Mouse (Mus musculus): ENCODE data around the gene Slc45a1. TPM values are rescaled to one million over a fixed set of nuclear protein-coding genes. Genes with fewer than 3 reads are reported as not detected.
A peak's percentile ranks its signal among the peaks of the same experiment; 100 is the strongest.

The Slc45a1 gene
- polyA plus RNA-seq, 1 experiment from 2014 or later, result 0.86 TPM

DNA sequence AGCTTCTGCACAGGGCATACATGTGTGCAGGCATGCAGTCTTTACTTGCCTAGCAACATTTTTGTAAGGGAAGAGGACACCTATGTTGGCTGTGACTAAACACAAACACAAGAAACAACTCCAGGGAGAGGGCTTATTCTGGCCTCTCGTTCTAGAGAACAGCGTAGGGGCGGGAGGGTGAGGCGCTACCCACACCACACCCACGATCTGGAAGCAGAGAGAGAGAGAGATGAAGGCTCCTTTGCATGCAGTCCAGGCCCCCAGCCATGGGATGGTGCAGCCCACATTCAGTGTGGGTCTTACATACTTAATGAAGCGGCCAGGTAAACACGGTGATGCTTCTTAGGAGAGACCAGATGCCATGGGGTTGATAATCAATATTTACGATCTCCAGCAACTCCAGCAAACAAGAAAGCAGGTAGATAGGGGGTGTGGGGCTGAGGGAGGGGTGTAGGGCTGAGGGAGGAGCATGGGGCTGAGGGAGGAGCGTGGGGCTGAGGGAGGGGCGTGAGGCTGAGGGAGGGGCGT is 1.2 kb upstream of the Slc45a1 start:
- Histone ChIP-seq H3K9me3 (replicated peaks; ENCODE audit: control insufficient read depth, low read length) (no peaks in the 10 kb centered on the region), H3K27me3 (ENCODE audit: control insufficient read depth, insufficient read depth, low read length) (peaks cover 7% of the 10 kb centered on the region), H3K4me2 (ENCODE audit: low read depth, low read length) (no peak overlapping the region), H3K4me3 (ENCODE audit: low read depth, low read length) (no peak overlapping the region), H3K4me1 (ENCODE audit: control insufficient read depth, insufficient read depth, low read length) (no peaks in the 10 kb centered on the region; the same call in 1 of the 2 replicates), H3K27ac (replicated peaks; ENCODE audit: low read depth, low read length) (no peak overlapping the region), H3K9ac (replicated peaks; ENCODE audit: low read length) (no peak overlapping the region), H3K36me3 (replicated peaks; ENCODE audit: control insufficient read depth, insufficient read depth, low read depth, low read length) (no peaks in the 10 kb centered on the region)
- 35% methylated on average over 8 of the region's 11 CpGs for WGBS
- no peak for ATAC-seq (replicated peaks; ENCODE audit: insufficient number of reproducible peaks, low FRiP score, low TSS enrichment, low read depth)
- DNase-seq (ENCODE audit: low spot score), result no peak

GRCm38 (mm10) chr4:150649327-150649726 is 2.6 kb downstream of the Slc45a1 start:
- WGBS, result 78% methylated on average over 5 of the region's 5 CpGs
- no peak for ATAC-seq (replicated peaks; ENCODE audit: insufficient number of reproducible peaks, low FRiP score, low TSS enrichment, low read depth)
- Histone ChIP-seq H3K27ac (replicated peaks; ENCODE audit: low read depth, low read length) (no peak overlapping the region), H3K9ac (replicated peaks; ENCODE audit: low read length) (no peak overlapping the region), H3K36me3 (replicated peaks; ENCODE audit: control insufficient read depth, insufficient read depth, low read depth, low read length) (no peaks in the 10 kb centered on the region), H3K9me3 (replicated peaks; ENCODE audit: control insufficient read depth, low read length) (no peaks in the 10 kb centered on the region), H3K4me1 (ENCODE audit: control insufficient read depth, insufficient read depth, low read length) (no peaks in the 10 kb centered on the region; the same call in 1 of the 2 replicates), H3K4me2 (ENCODE audit: low read depth, low read length) (no peak overlapping the region), H3K27me3 (ENCODE audit: control insufficient read depth, insufficient read depth, low read length) (peaks cover 7% of the 10 kb centered on the region), H3K4me3 (ENCODE audit: low read depth, low read length) (no peak overlapping the region)
- no peak for DNase-seq (ENCODE audit: low spot score)

GRCm38 (mm10) chr4:150644299-150644698 is 7.7 kb downstream of the Slc45a1 start:
- ATAC-seq (replicated peaks; ENCODE audit: insufficient number of reproducible peaks, low FRiP score, low TSS enrichment, low read depth), result no peak
- no peaks in the 10 kb centered on the region for H3K9me3 ChIP-seq (replicated peaks; ENCODE audit: control insufficient read depth, low read length)
- no peak overlapping the region for H3K4me3 ChIP-seq (ENCODE audit: low read depth, low read length)
- DNase-seq (ENCODE audit: low spot score), result no peak
- H3K36me3 ChIP-seq (replicated peaks; ENCODE audit: control insufficient read depth, insufficient read depth, low read depth, low read length), result no peaks in the 10 kb centered on the region
- no peak overlapping the region for H3K4me2 ChIP-seq (ENCODE audit: low read depth, low read length)
- no peak overlapping the region for H3K9ac ChIP-seq (replicated peaks; ENCODE audit: low read length)
- no peak overlapping the region for H3K27ac ChIP-seq (replicated peaks; ENCODE audit: low read depth, low read length)
- H3K27me3 ChIP-seq (ENCODE audit: control insufficient read depth, insufficient read depth, low read length), result no peaks in the 10 kb centered on the region
- H3K4me1 ChIP-seq (ENCODE audit: control insufficient read depth, insufficient read depth, low read length), result no peaks in the 10 kb centered on the region
- WGBS, result 92% methylated on average over 9 of the region's 9 CpGs

DNA sequence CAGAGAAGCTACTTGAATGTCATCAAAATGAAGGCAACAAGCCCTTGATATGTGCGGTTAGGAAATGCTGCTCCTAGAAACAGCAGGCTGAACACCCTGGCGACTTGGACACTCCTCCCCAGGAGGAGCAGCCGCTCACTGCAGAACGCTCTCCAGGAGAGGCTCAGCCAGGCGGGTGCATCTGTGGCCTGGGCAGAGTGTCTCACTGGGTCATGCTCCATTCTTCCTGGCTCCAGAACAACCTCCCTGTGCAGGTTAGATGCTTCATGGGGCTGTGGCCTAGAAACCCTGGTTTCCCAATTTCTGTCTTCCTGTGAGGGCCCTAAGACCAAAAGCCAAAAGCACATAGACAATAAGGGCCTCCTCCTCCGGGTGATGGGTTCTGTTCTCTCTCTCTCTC is 15.3 kb downstream of the Slc45a1 start:
- WGBS, result 88% methylated on average over 6 of the region's 6 CpGs
- no peak for ATAC-seq (replicated peaks; ENCODE audit: insufficient number of reproducible peaks, low FRiP score, low TSS enrichment, low read depth)
- no peak overlapping the region for H3K27ac ChIP-seq (replicated peaks; ENCODE audit: low read depth, low read length)

DNA sequence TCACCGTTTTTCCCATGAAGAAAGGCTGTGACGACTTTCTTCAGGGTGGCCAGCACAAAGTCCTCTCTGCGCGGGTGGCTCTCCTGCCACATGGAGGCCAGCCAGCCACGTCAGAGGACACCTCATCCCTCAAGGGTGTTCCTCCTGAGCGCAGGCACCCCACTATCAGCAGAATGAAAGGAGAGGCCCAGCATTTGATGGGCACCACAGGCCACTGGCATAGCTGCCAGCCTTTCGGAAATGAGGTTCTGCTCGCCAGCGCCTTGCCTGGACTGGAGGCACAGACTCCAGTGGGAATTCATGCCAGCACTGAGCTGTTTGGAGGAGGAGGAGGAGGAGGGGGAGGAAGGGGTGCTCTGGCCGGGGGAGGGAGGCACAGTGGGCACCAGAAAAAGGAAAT is 16.4 kb downstream of the Slc45a1 start:
- WGBS, result 87% methylated on average over 10 of the region's 10 CpGs

More for the DNA sequence above, 15.3 kb downstream of the Slc45a1 start:
- no peak for DNase-seq (ENCODE audit: low spot score)
- Histone ChIP-seq H3K4me1 (ENCODE audit: control insufficient read depth, insufficient read depth, low read length) (no peaks in the 10 kb centered on the region), H3K4me2 (ENCODE audit: low read depth, low read length) (no peak overlapping the region), H3K36me3 (replicated peaks; ENCODE audit: control insufficient read depth, insufficient read depth, low read depth, low read length) (no peaks in the 10 kb centered on the region), H3K4me3 (ENCODE audit: low read depth, low read length) (no peak overlapping the region), H3K9ac (replicated peaks; ENCODE audit: low read length) (no peak overlapping the region), H3K27me3 (ENCODE audit: control insufficient read depth, insufficient read depth, low read length) (no peaks in the 10 kb centered on the region), H3K9me3 (replicated peaks; ENCODE audit: control insufficient read depth, low read length) (no peaks in the 10 kb centered on the region)

DNA sequence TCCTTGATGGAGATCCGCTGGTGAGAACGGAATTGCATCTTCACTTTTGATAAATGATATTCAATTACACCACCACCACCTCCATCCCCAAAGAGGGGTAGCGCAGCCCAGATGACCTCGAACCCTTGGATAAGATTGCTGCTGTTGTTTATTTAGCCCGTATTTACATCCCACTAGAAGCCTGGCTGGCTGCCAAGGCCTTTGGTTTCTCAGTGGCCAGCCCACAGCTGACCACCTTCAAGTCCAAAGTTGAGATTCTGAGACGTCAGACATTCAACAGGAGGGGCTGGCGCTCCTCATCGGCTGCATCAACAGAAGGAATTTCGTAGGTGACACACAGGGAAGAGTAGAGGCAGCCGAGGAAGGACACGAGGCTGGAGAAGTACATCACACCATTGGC is 22.7 kb downstream of the Slc45a1 start:
- Histone ChIP-seq H3K9ac (replicated peaks; ENCODE audit: low read length) (no peak overlapping the region), H3K4me3 (ENCODE audit: low read depth, low read length) (no peak overlapping the region), H3K36me3 (replicated peaks; ENCODE audit: control insufficient read depth, insufficient read depth, low read depth, low read length) (no peaks in the 10 kb centered on the region), H3K4me1 (ENCODE audit: control insufficient read depth, insufficient read depth, low read length) (no peaks in the 10 kb centered on the region), H3K27me3 (ENCODE audit: control insufficient read depth, insufficient read depth, low read length) (no peaks in the 10 kb centered on the region), H3K27ac (replicated peaks; ENCODE audit: low read depth, low read length) (no peak overlapping the region), H3K9me3 (replicated peaks; ENCODE audit: control insufficient read depth, low read length) (no peaks in the 10 kb centered on the region), H3K4me2 (ENCODE audit: low read depth, low read length) (no peak overlapping the region)
- no peak for DNase-seq (ENCODE audit: low spot score)
- no peak for ATAC-seq (replicated peaks; ENCODE audit: insufficient number of reproducible peaks, low FRiP score, low TSS enrichment, low read depth)
- 87% methylated on average over 11 of the region's 11 CpGs for WGBS

More for the DNA sequence above, 16.4 kb downstream of the Slc45a1 start:
- DNase-seq (ENCODE audit: low spot score) (no peak), ATAC-seq (replicated peaks; ENCODE audit: insufficient number of reproducible peaks, low FRiP score, low TSS enrichment, low read depth) (no peak)
- H3K27me3 ChIP-seq (ENCODE audit: control insufficient read depth, insufficient read depth, low read length), result no peaks in the 10 kb centered on the region
- H3K4me2 ChIP-seq (ENCODE audit: low read depth, low read length), result no peak overlapping the region
- no peaks in the 10 kb centered on the region for H3K36me3 ChIP-seq (replicated peaks; ENCODE audit: control insufficient read depth, insufficient read depth, low read depth, low read length)
- no peak overlapping the region for H3K4me3 ChIP-seq (ENCODE audit: low read depth, low read length)
- no peaks in the 10 kb centered on the region for H3K9me3 ChIP-seq (replicated peaks; ENCODE audit: control insufficient read depth, low read length)
- no peak overlapping the region for H3K27ac ChIP-seq (replicated peaks; ENCODE audit: low read depth, low read length)
- H3K9ac ChIP-seq (replicated peaks; ENCODE audit: low read length), result no peak overlapping the region
- no peaks in the 10 kb centered on the region for H3K4me1 ChIP-seq (ENCODE audit: control insufficient read depth, insufficient read depth, low read length)

- DNase-seq (ENCODE audit: low spot score), result peak; percentile 61
- H3K36me3 ChIP-seq (replicated peaks; ENCODE audit: control insufficient read depth, insufficient read depth, low read depth, low read length), result no peaks in the 10 kb centered on the region
- 49% methylated on average over 6 of the region's 6 CpGs for WGBS
Measured at GRCm38 (mm10) chr4:150625951-150626732, 25.8 kb downstream of the Slc45a1 start.

GRCm38 (mm10) chr4:150625425-150625824 is 26.5 kb downstream of the Slc45a1 start:
- Histone ChIP-seq H3K36me3 (replicated peaks; ENCODE audit: control insufficient read depth, insufficient read depth, low read depth, low read length) (peaks cover 1% of the 10 kb centered on the region; the same call in 1 of the 2 replicates), H3K27me3 (ENCODE audit: control insufficient read depth, insufficient read depth, low read length) (no peaks in the 10 kb centered on the region), H3K4me1 (ENCODE audit: control insufficient read depth, insufficient read depth, low read length) (no peaks in the 10 kb centered on the region), H3K4me2 (ENCODE audit: low read depth, low read length) (no peak overlapping the region), H3K9me3 (replicated peaks; ENCODE audit: control insufficient read depth, low read length) (no peaks in the 10 kb centered on the region), H3K27ac (replicated peaks; ENCODE audit: low read depth, low read length) (no peak overlapping the region), H3K4me3 (ENCODE audit: low read depth, low read length) (no peak overlapping the region), H3K9ac (replicated peaks; ENCODE audit: low read length) (no peak overlapping the region)
- ATAC-seq (replicated peaks; ENCODE audit: insufficient number of reproducible peaks, low FRiP score, low TSS enrichment, low read depth) (peak; percentile 65), DNase-seq (ENCODE audit: low spot score) (peak; percentile 72)
- WGBS, result 55% methylated on average over 1 of the region's 1 CpGs

More at GRCm38 (mm10) chr4:150625951-150626732, 25.8 kb downstream of the Slc45a1 start:
- Histone ChIP-seq H3K9me3 (replicated peaks; ENCODE audit: control insufficient read depth, low read length) (no peaks in the 10 kb centered on the region), H3K27me3 (ENCODE audit: control insufficient read depth, insufficient read depth, low read length) (no peaks in the 10 kb centered on the region), H3K27ac (replicated peaks; ENCODE audit: low read depth, low read length) (no peak overlapping the region), H3K4me3 (ENCODE audit: low read depth, low read length) (no peak overlapping the region), H3K4me1 (ENCODE audit: control insufficient read depth, insufficient read depth, low read length) (no peaks in the 10 kb centered on the region), H3K9ac (replicated peaks; ENCODE audit: low read length) (no peak overlapping the region), H3K4me2 (ENCODE audit: low read depth, low read length) (no peak overlapping the region)
- ATAC-seq (replicated peaks; ENCODE audit: insufficient number of reproducible peaks, low FRiP score, low TSS enrichment, low read depth), result no peak
